Mouse (Mus musculus) embryonic facial prominence, embryonic 10.5 days (tissue): ENCODE data around the gene Cry1. TPM values are rescaled to one million over a fixed set of nuclear protein-coding genes. Genes with fewer than 3 reads are reported as not detected.

Experiments
- DNase-seq: peaks from one replicate; pipeline ENCODE4 v3.0.0-alpha.2; 2017; ENCODE audit warnings: low spot score
- H3K27ac ChIP-seq: fragments of 300-500 bp; sonication (generic); replicated peaks from 2 replicates; pipeline ENCODE4 v1.5.1; 2016; ENCODE audit warnings: mild to moderate bottlenecking
- H3K27me3 ChIP-seq: fragments of 300-500 bp; sonication (generic); replicated peaks from 2 replicates; pipeline ENCODE4 v1.6.1; 2016; ENCODE audit warnings: low read depth, mild to moderate bottlenecking; ENCODE audit not compliant: poor library complexity, severe bottlenecking
- H3K36me3 ChIP-seq: fragments of 300-500 bp; sonication (generic); replicated peaks from 2 replicates; pipeline ENCODE4 v1.6.1; 2016; ENCODE audit warnings: mild to moderate bottlenecking, moderate library complexity
- H3K4me1 ChIP-seq: fragments of 300-500 bp; sonication (generic); 2 replicates; pipeline ENCODE4 v1.6.1; 2016
- H3K4me3 ChIP-seq: fragments of 300-500 bp; sonication (generic); 2 replicates; pipeline ENCODE4 v1.5.1; 2016; ENCODE audit warnings: mild to moderate bottlenecking, moderate library complexity
- H3K9me3 ChIP-seq: fragments of 300-500 bp; sonication (generic); 2 replicates; pipeline ENCODE4 v1.6.1; 2016; ENCODE audit warnings: mild to moderate bottlenecking
- WGBS: fragments of 180-500 bp; shearing (Covaris S2); methylation state at CpG from one replicate; pipeline ENCODE4 v1.1.7; 2016; 5-methylcytosine and 5-hydroxymethylcytosine counted together
- polyA plus RNA-seq: library from polyadenylated mRNA; unstranded; fragments of >200 nt; fragmentation: Nextera tagmentation; extraction: Ambion mirVana; gene quantifications from 2 replicates; pipeline ENCODE4 v1.2.1, GENCODE M21; 2016

Cry1 gene
- polyA plus RNA-seq, 1 experiment from 2014 or later, result 31.4 TPM

- H3K4me3 ChIP-seq, result no peak overlapping the region
- DNase-seq, result peak; percentile 40
- 11% methylated on average over 2 of the region's 2 CpGs for WGBS
- H3K27ac ChIP-seq, result no peak overlapping the region
- no peaks in the 10 kb centered on the region for H3K9me3 ChIP-seq
- peaks cover 8% of the 10 kb centered on the region for H3K36me3 ChIP-seq
- no peaks in the 10 kb centered on the region for H3K27me3 ChIP-seq
- no peaks in the 10 kb centered on the region for H3K4me1 ChIP-seq
Observed at GRCm38 (mm10) chr10:85154195-85154594, 30.7 kb downstream of the Cry1 start.

- no peaks in the 10 kb centered on the region for H3K4me1 ChIP-seq
- WGBS, result 86% methylated on average over 5 of the region's 5 CpGs
- DNase-seq, result no peak
Observed at GRCm38 (mm10) chr10:85149226-85149625, 35.6 kb downstream of the Cry1 start.

GRCm38 (mm10) chr10:85146282-85146681 is 38.6 kb downstream of the Cry1 start:
- WGBS, result 90% methylated on average over 14 of the region's 14 CpGs
- DNase-seq, result no peak
- Histone ChIP-seq H3K9me3 (no peaks in the 10 kb centered on the region), H3K36me3 (peaks cover 69% of the 10 kb centered on the region), H3K4me1 (no peaks in the 10 kb centered on the region), H3K27ac (no peak overlapping the region), H3K4me3 (no peak overlapping the region), H3K27me3 (no peaks in the 10 kb centered on the region)

More at GRCm38 (mm10) chr10:85149226-85149625, 35.6 kb downstream of the Cry1 start:
- H3K27me3 ChIP-seq, result no peaks in the 10 kb centered on the region
- H3K36me3 ChIP-seq, result peaks cover 41% of the 10 kb centered on the region
- no peaks in the 10 kb centered on the region for H3K9me3 ChIP-seq
- no peak overlapping the region for H3K27ac ChIP-seq
- H3K4me3 ChIP-seq, result no peak overlapping the region

GRCm38 (mm10) chr10:85141465-85141864 is 43.4 kb downstream of the Cry1 start:
- Histone ChIP-seq H3K4me3 (no peak overlapping the region), H3K27me3 (no peaks in the 10 kb centered on the region), H3K27ac (no peak overlapping the region), H3K9me3 (no peaks in the 10 kb centered on the region), H3K36me3 (peaks cover 57% of the 10 kb centered on the region), H3K4me1 (no peaks in the 10 kb centered on the region)
- WGBS, result 84% methylated on average over 9 of the region's 9 CpGs
- DNase-seq, result no peak

GRCm38 (mm10) chr10:85136573-85136972 is 48.3 kb downstream of the Cry1 start:
- no peak for DNase-seq
- WGBS, result 86% methylated on average over 6 of the region's 6 CpGs
- H3K4me3 ChIP-seq, result no peak overlapping the region
- H3K9me3 ChIP-seq, result no peaks in the 10 kb centered on the region
- H3K4me1 ChIP-seq, result no peaks in the 10 kb centered on the region
- H3K27me3 ChIP-seq, result no peaks in the 10 kb centered on the region
- H3K27ac ChIP-seq, result no peak overlapping the region
- H3K36me3 ChIP-seq, result peaks cover 33% of the 10 kb centered on the region

- peaks cover 15% of the 10 kb centered on the region for H3K4me1 ChIP-seq
- peak overlapping the region; percentile 68 for H3K4me3 ChIP-seq
- no peaks in the 10 kb centered on the region for H3K9me3 ChIP-seq
- WGBS, result 22% methylated on average over 7 of the region's 7 CpGs
- H3K27me3 ChIP-seq, result no peaks in the 10 kb centered on the region
- H3K36me3 ChIP-seq, result peaks cover 41% of the 10 kb centered on the region
- peak overlapping the region; percentile 84 for H3K27ac ChIP-seq
- peak; percentile 29 for DNase-seq
Observed at GRCm38 (mm10) chr10:85128453-85128852, 56.4 kb downstream of the Cry1 start.

GRCm38 (mm10) chr10:85127395-85128287 is 57.2 kb downstream of the Cry1 start, which contains the start of gene Mterf2:
Gene Mterf2 (minus strand): TSS chr10:85128027.
- H3K27ac ChIP-seq, result peak within 1 kb of the TSS; percentile 84
- 8% methylated on average over 20 of the region's 20 CpGs for WGBS

GRCm38 (mm10) chr10:85125184-85125583 is 59.7 kb downstream of the Cry1 start:
- no peaks in the 10 kb centered on the region for H3K27me3 ChIP-seq
- peaks cover 15% of the 10 kb centered on the region for H3K4me1 ChIP-seq
- H3K36me3 ChIP-seq, result peaks cover 62% of the 10 kb centered on the region
- H3K27ac ChIP-seq, result no peak overlapping the region
- H3K9me3 ChIP-seq, result no peaks in the 10 kb centered on the region
- DNase-seq, result no peak
- H3K4me3 ChIP-seq, result no peak overlapping the region
- WGBS, result 85% methylated on average over 13 of the region's 13 CpGs

More at GRCm38 (mm10) chr10:85127395-85128287, 57.2 kb downstream of the Cry1 start, which contains the start of gene Mterf2:
- Histone ChIP-seq H3K9me3 (no peaks in the 10 kb centered on the region), H3K36me3 (peaks cover 43% of the 10 kb centered on the region), H3K4me3 (peak within 1 kb of the TSS; percentile 68), H3K27me3 (no peaks in the 10 kb centered on the region), H3K4me1 (peaks cover 15% of the 10 kb centered on the region)
- DNase-seq, result peak; percentile 92

- H3K4me3 ChIP-seq, result no peak overlapping the region
- no peak for DNase-seq
- H3K9me3 ChIP-seq, result no peaks in the 10 kb centered on the region
- WGBS, result 87% methylated on average over 4 of the region's 4 CpGs
- no peaks in the 10 kb centered on the region for H3K4me1 ChIP-seq
- no peaks in the 10 kb centered on the region for H3K27me3 ChIP-seq
- no peak overlapping the region for H3K27ac ChIP-seq
- H3K36me3 ChIP-seq, result peaks cover 67% of the 10 kb centered on the region
Observed at GRCm38 (mm10) chr10:85114409-85114808, 70.5 kb downstream of the Cry1 start.

GRCm38 (mm10) chr10:85103085-85103885 is 81.6 kb downstream of the Cry1 start:
- H3K27ac ChIP-seq, result peak overlapping the region; percentile 96
- H3K4me1 ChIP-seq, result peaks cover 25% of the 10 kb centered on the region
- H3K9me3 ChIP-seq, result no peaks in the 10 kb centered on the region
- peak; percentile 58 for DNase-seq
- H3K36me3 ChIP-seq, result no peaks in the 10 kb centered on the region
- under 1% methylated on average over 34 of the region's 34 CpGs for WGBS
- no peaks in the 10 kb centered on the region for H3K27me3 ChIP-seq
- H3K4me3 ChIP-seq, result peak overlapping the region; percentile 99

- DNase-seq, result peak; percentile 98
- Histone ChIP-seq H3K9me3 (no peaks in the 10 kb centered on the region), H3K4me3 (peak within 1 kb of the TSS; percentile 99), H3K27ac (peak within 1 kb of the TSS; percentile 96), H3K36me3 (no peaks in the 10 kb centered on the region), H3K27me3 (no peaks in the 10 kb centered on the region), H3K4me1 (peaks cover 25% of the 10 kb centered on the region)
- WGBS, result under 1% methylated on average over 96 of the region's 96 CpGs
Observed at GRCm38 (mm10) chr10:85102247-85103084, 82.4 kb downstream of the Cry1 start, which contains the start of the genes Fhl4 and Tmem263. Gene Fhl4 (minus strand): TSS chr10:85102495. Gene Tmem263 (plus strand): TSS chr10:85102627.

GRCm38 (mm10) chr10:85101841-85102240 is 83.0 kb downstream of the Cry1 start:
- peaks cover 25% of the 10 kb centered on the region for H3K4me1 ChIP-seq
- peak overlapping the region; percentile 99 for H3K4me3 ChIP-seq
- no peaks in the 10 kb centered on the region for H3K9me3 ChIP-seq
- DNase-seq, result no peak
- 2% methylated on average over 10 of the region's 10 CpGs for WGBS
- H3K27ac ChIP-seq, result peak overlapping the region; percentile 96
- H3K36me3 ChIP-seq, result no peaks in the 10 kb centered on the region
- H3K27me3 ChIP-seq, result no peaks in the 10 kb centered on the region
